Mouse (Mus musculus): ENCODE data around the gene Coro1c. TPM values are rescaled to one million over a fixed set of nuclear protein-coding genes. Genes with fewer than 3 reads are reported as not detected.

The Coro1c gene
- polyA plus RNA-seq, 1 experiment from 2014 or later = 230 TPM

Other genes with a start within 250 kb of the Coro1c start
- gene 1700069L16Rik, start 184.0 kb downstream of the Coro1c start, polyA plus RNA-seq (2015; fragmentation: Nextera tagmentation; extraction: Ambion mirVana) = not detected in 2 replicates
- gene Ficd, start 173.0 kb downstream of the Coro1c start, polyA plus RNA-seq (2015; fragmentation: Nextera tagmentation; extraction: Ambion mirVana) = 9.2 and 9.6 TPM in 2 replicates
- 50.7 and 52.7 TPM in 2 replicates for gene Sart3, start 136.2 kb downstream of the Coro1c start, polyA plus RNA-seq (2015; fragmentation: Nextera tagmentation; extraction: Ambion mirVana)
- gene Iscu, start 136.0 kb downstream of the Coro1c start, polyA plus RNA-seq (2015; fragmentation: Nextera tagmentation; extraction: Ambion mirVana) = 76.9 and 79.6 TPM in 2 replicates
- 4.4 and 7.9 TPM in 2 replicates for gene Tmem119, start 108.2 kb downstream of the Coro1c start, polyA plus RNA-seq (2015; fragmentation: Nextera tagmentation; extraction: Ambion mirVana)
- 1.8 and 2.0 TPM in 2 replicates for gene Selplg, start 76.1 kb downstream of the Coro1c start, polyA plus RNA-seq (2015; fragmentation: Nextera tagmentation; extraction: Ambion mirVana)
- gene Ssh1, start 85.1 kb upstream of the Coro1c start, polyA plus RNA-seq (2015; fragmentation: Nextera tagmentation; extraction: Ambion mirVana) = 11.2 and 12.4 TPM in 2 replicates
- gene Dao, start 94.9 kb upstream of the Coro1c start, polyA plus RNA-seq (2015; fragmentation: Nextera tagmentation; extraction: Ambion mirVana) = not detected in 2 replicates
- gene Usp30, start 156.7 kb upstream of the Coro1c start, polyA plus RNA-seq (2015; fragmentation: Nextera tagmentation; extraction: Ambion mirVana) = 17.9 and 20.6 TPM in 2 replicates
- gene Svop, start 182.8 kb upstream of the Coro1c start, polyA plus RNA-seq (2015; fragmentation: Nextera tagmentation; extraction: Ambion mirVana) = 84.6 and 102 TPM in 2 replicates
- 5.3 and 6.4 TPM in 2 replicates for gene Alkbh2, start 219.5 kb upstream of the Coro1c start, polyA plus RNA-seq (2015; fragmentation: Nextera tagmentation; extraction: Ambion mirVana)
- 19.1 TPM in 2 replicates for gene Ung, start 221.6 kb upstream of the Coro1c start, polyA plus RNA-seq (2015; fragmentation: Nextera tagmentation; extraction: Ambion mirVana)
- 1.2 and 2.9 TPM in 2 replicates for gene Acacb, start 237.8 kb upstream of the Coro1c start, polyA plus RNA-seq (2015; fragmentation: Nextera tagmentation; extraction: Ambion mirVana)

All from forebrain, embryonic 16.5 days (tissue).